Mouse (Mus musculus): ENCODE measurements around the gene Msi2. TPM values are rescaled to one million over a fixed set of nuclear protein-coding genes. Genes with fewer than 3 reads are reported as not detected.
A peak's percentile ranks its signal among the peaks of the same experiment; 100 is the strongest.

Msi2 gene
- polyA plus RNA-seq, 1 experiment = 21.9 TPM

DNA sequence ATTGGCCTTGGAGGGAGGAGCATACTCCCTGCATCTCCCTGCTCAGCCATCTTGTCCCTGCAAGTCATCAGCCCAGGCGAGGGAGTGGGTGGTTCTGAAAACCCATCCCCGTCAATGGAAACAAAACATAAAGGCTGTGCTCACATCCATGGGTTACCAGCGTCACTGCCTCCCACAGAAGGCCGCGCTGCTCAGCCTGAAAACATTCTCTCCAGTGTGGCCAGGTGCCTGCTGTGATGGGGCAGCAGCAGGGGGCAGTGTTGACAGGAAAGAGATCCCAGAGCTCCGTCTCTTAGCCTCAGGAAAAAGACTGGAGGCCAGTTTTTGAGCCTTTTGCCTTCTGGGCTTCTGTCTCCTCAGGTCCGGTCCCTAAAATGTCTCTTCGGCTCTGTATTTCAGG lies 165.3 kb downstream of the Msi2 start:
- WGBS = 71% methylated on average over 8 of the region's 8 CpGs
- Histone ChIP-seq H3K4me1 (ENCODE audit: control insufficient read depth, insufficient read depth, low read length) (peaks cover 5% of the 10 kb centered on the region), H3K27ac (ENCODE audit: control insufficient read depth, insufficient read depth, low read depth, low read length, poor library complexity) (no peak overlapping the region), H3K4me3 (replicated peaks; ENCODE audit: control insufficient read depth, low read depth, low read length) (no peak overlapping the region)
- TF ChIP-seq CTCF (IDR thresholded peaks at IDR 0.05; ENCODE audit: control insufficient read depth, insufficient read depth, low read length) (peak; percentile 50), POLR2A (IDR thresholded peaks at IDR 0.05; ENCODE audit: borderline replicate concordance, control insufficient read depth, low read depth, low read length) (no peak)

DNA sequence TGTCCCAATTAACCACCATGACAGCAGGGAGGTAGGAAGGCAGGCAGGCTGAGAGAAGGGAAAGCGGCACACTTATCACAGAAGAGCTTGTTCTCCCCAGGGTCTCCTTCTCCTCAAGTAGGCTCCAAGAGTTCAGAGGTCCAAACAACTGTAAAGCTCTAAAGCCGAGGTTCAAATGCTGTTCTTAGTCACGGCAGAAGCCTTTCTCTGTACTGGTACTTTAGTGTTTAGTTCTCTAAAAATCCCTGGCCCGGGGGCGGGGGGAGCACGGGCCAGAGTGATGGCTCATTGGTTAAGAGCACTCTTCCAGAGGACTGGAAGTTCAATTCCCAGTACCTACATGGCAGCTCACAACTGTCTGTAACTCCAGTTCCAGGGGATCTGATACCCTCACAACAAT lies 165.9 kb downstream of the Msi2 start:
- no peak overlapping the region for H3K27ac ChIP-seq (ENCODE audit: control insufficient read depth, insufficient read depth, low read depth, low read length, poor library complexity)
- TF ChIP-seq CTCF (IDR thresholded peaks at IDR 0.05; ENCODE audit: control insufficient read depth, insufficient read depth, low read length) (no peak), POLR2A (IDR thresholded peaks at IDR 0.05; ENCODE audit: borderline replicate concordance, control insufficient read depth, low read depth, low read length) (no peak)
- 60% methylated on average over 6 of the region's 6 CpGs for WGBS
- H3K4me3 ChIP-seq (replicated peaks; ENCODE audit: control insufficient read depth, low read depth, low read length) = no peak overlapping the region
- peaks cover 5% of the 10 kb centered on the region for H3K4me1 ChIP-seq (ENCODE audit: control insufficient read depth, insufficient read depth, low read length)

DNA sequence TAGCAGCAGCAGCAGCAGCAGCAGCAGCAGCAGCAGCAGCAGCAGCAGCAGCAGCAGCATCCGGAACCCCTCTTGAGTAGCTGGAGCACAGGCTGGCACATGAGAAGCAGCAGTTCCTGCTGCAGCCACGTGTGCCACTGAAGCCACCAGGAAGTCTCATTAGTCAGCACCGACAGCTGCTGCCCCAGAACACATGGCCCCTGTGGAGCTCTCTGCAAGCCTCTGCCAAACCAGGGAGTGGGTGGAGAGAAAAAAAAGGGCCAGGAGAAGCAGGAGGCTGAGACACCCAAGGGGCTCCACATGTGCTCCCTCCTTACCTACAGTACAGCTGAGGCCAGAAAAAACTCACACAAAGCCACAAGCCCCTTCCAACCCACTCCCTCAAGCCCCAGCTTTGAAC lies 167.3 kb downstream of the Msi2 start:
- H3K4me3 ChIP-seq (replicated peaks; ENCODE audit: control insufficient read depth, low read depth, low read length) = no peak overlapping the region
- no peak overlapping the region for H3K27ac ChIP-seq (ENCODE audit: control insufficient read depth, insufficient read depth, low read depth, low read length, poor library complexity)
- WGBS = 4% methylated on average over 3 of the region's 3 CpGs
- TF ChIP-seq CTCF (IDR thresholded peaks at IDR 0.05; ENCODE audit: control insufficient read depth, insufficient read depth, low read length) = no peak
- TF ChIP-seq POLR2A (IDR thresholded peaks at IDR 0.05; ENCODE audit: borderline replicate concordance, control insufficient read depth, low read depth, low read length) = no peak
- peaks cover 3% of the 10 kb centered on the region; the same call in 1 of the 2 replicates for H3K4me1 ChIP-seq (ENCODE audit: control insufficient read depth, insufficient read depth, low read length)

DNA sequence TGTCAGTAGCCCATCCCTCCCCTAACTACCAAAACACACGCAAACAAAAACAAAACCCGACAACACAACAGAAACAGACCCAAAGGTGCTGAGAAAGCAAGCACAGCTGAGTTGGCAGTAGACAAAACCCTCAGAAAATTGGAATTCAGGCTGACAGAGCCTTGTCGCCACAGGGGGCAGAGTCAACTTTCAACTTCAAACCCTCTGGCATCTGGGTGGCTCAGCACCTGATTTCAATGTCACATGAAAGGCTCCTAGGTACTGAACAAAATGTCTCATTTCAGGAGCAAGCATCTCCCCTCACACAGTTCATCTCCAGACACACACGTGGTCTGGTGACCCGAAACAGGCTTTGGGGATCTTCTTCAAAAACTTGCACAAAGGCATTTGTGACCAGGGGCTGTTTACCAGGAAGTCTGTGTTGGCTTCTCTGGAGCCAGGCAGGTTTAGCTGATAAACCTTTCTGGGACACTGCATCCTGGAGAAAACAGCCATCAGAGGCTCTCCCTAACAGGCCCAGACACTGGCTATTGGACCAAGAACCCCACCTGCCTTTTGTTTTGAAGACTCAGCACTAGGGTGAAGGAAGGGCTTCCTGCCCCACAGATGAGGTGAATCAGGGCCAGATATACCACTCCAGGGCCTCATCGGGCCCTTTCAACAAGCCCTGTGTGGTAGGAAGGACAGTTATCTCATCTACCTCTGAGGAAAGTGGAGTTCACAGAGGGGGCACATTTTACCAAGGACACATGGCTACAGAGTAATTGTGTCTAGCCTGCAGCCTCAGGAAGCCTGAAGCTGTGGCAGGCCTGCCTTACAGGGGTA lies 168.0 kb downstream of the Msi2 start:
- TF ChIP-seq POLR2A (IDR thresholded peaks at IDR 0.05; ENCODE audit: borderline replicate concordance, control insufficient read depth, low read depth, low read length) = no peak
- TF ChIP-seq CTCF (IDR thresholded peaks at IDR 0.05; ENCODE audit: control insufficient read depth, insufficient read depth, low read length) = no peak
- Histone ChIP-seq H3K4me1 (ENCODE audit: control insufficient read depth, insufficient read depth, low read length) (peaks cover 2% of the 10 kb centered on the region; the same call in 1 of the 2 replicates), H3K4me3 (replicated peaks; ENCODE audit: control insufficient read depth, low read depth, low read length) (no peak overlapping the region), H3K27ac (ENCODE audit: control insufficient read depth, insufficient read depth, low read depth, low read length, poor library complexity) (no peak overlapping the region)
- WGBS = 65% methylated on average over 6 of the region's 6 CpGs

DNA sequence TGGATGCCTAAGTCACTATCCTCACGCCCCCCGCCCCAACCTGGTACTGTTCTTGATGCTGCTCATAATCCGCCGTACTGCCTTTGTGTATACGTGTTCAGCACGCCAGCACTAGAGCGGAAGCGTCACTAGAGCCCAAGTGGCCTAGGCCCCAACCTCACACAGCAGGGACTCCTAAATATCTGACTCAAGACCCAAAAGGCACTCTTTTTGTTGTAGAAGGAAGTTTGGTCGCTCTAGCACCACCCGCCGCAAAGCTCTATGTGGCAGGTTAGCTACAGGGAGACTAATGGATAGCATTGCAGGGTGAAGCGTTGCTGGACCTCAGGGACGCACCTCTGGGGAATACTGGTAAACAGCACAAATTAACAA lies 168.8 kb downstream of the Msi2 start:
- TF ChIP-seq POLR2A (IDR thresholded peaks at IDR 0.05; ENCODE audit: borderline replicate concordance, control insufficient read depth, low read depth, low read length) (no peak), CTCF (IDR thresholded peaks at IDR 0.05; ENCODE audit: control insufficient read depth, insufficient read depth, low read length) (no peak)
- H3K27ac ChIP-seq (ENCODE audit: control insufficient read depth, insufficient read depth, low read depth, low read length, poor library complexity) = no peak overlapping the region
- WGBS = 91% methylated on average over 13 of the region's 13 CpGs
- no peak overlapping the region for H3K4me3 ChIP-seq (replicated peaks; ENCODE audit: control insufficient read depth, low read depth, low read length)
- peaks cover 2% of the 10 kb centered on the region; the same call in 1 of the 2 replicates for H3K4me1 ChIP-seq (ENCODE audit: control insufficient read depth, insufficient read depth, low read length)

DNA sequence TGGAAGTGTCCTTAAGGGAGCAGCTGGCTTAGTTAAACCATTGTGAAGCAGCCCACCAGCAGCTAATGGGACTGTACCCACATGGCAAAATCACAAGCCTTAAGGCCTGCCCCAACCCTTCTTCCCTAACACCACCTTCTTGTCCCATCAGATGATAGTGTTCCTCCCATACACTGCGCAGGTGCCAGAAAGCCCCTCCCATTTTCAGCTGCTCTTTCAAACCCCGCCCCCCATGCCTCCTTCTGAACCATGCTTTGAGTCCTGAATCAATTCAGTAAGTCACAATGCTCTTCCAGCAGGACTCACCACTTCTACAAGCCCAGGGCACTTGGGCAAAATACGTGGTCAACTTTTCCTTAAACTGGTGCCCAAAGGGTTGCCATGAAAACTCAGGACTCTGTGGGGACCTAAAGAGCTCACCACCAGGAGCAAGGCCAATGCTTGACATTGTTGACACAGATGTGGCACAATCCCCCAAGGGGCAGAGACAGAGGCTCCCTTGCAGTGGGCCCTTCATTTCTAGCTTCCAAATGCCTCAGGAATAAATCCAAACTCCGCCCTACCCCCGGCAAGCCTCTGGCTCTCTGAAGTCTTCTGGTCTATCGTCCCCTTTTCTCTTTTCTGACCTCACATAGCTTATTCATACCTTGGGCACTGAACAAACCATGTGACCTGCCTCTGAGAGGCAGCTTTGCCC lies 169.3 kb downstream of the Msi2 start:
- Histone ChIP-seq H3K27ac (ENCODE audit: control insufficient read depth, insufficient read depth, low read depth, low read length, poor library complexity) (no peak overlapping the region), H3K4me1 (ENCODE audit: control insufficient read depth, insufficient read depth, low read length) (peaks cover 2% of the 10 kb centered on the region; the same call in 1 of the 2 replicates), H3K4me3 (replicated peaks; ENCODE audit: control insufficient read depth, low read depth, low read length) (no peak overlapping the region)
- 80% methylated on average over 6 of the region's 6 CpGs for WGBS
- TF ChIP-seq POLR2A (IDR thresholded peaks at IDR 0.05; ENCODE audit: borderline replicate concordance, control insufficient read depth, low read depth, low read length) (no peak), CTCF (IDR thresholded peaks at IDR 0.05; ENCODE audit: control insufficient read depth, insufficient read depth, low read length) (no peak)

DNA sequence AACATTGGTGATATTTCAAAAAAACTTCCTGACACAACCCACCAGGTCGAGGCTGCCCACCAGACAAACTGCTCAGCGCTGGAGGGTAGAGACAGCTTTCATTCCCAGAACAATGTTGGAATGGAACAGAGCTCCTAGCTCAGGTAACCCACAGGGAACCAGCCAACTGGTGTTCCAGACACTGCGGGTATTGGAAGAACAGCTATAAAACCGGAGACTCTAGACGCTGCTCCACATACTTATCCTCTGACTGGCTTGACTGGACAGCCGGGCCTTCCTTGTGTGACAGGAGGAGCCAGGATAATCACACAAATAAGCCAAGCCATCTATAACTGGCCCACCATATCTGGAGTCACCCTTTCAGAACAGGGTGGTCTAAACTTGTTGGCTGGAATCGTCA lies 169.9 kb downstream of the Msi2 start:
- Histone ChIP-seq H3K4me1 (ENCODE audit: control insufficient read depth, insufficient read depth, low read length) (peaks cover 2% of the 10 kb centered on the region; the same call in 1 of the 2 replicates), H3K27ac (ENCODE audit: control insufficient read depth, insufficient read depth, low read depth, low read length, poor library complexity) (no peak overlapping the region), H3K4me3 (replicated peaks; ENCODE audit: control insufficient read depth, low read depth, low read length) (no peak overlapping the region)
- TF ChIP-seq CTCF (IDR thresholded peaks at IDR 0.05; ENCODE audit: control insufficient read depth, insufficient read depth, low read length) = no peak
- 85% methylated on average over 7 of the region's 7 CpGs for WGBS

DNA sequence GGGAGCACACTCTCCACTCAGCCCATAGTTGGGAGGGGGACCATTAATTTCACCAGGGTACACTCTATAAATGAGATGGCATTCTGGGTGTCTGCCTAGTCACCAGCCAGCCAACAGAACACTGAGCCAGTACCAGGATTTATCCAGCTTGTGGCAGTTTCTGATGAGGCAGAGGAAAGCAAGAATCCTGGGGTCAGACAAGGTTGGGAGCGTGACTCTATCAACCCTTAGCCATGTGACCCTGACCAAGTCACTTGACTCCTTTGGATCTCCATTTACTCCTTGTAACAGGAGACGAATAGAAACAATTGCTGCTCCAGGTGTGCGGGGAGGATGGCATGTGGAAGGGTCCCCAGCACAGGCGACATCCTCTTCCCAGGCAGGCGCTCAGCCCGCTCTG lies 174.5 kb downstream of the Msi2 start:
- H3K27ac ChIP-seq (ENCODE audit: control insufficient read depth, insufficient read depth, low read depth, low read length, poor library complexity) = no peak overlapping the region
- no peak for TF ChIP-seq CTCF (IDR thresholded peaks at IDR 0.05; ENCODE audit: control insufficient read depth, insufficient read depth, low read length)
- no peak for TF ChIP-seq POLR2A (IDR thresholded peaks at IDR 0.05; ENCODE audit: borderline replicate concordance, control insufficient read depth, low read depth, low read length)
- WGBS = 89% methylated on average over 6 of the region's 6 CpGs
- no peaks in the 10 kb centered on the region for H3K4me1 ChIP-seq (ENCODE audit: control insufficient read depth, insufficient read depth, low read length)
- no peak overlapping the region for H3K4me3 ChIP-seq (replicated peaks; ENCODE audit: control insufficient read depth, low read depth, low read length)
